Mouse (Mus musculus) large intestine, adult 2 months (tissue): Measurements from ENCODE around the gene C1galt1. TPM values are rescaled to one million over a fixed set of nuclear protein-coding genes. Genes with fewer than 3 reads are reported as not detected.

ENCODE experiments used
- DNase-seq: peaks from one replicate; pipeline ENCODE4 v3.0.0-alpha.2; 2012; ENCODE audit warnings: low read depth, low spot score
- WGBS: fragments of 180-500 bp; shearing (Covaris S2); methylation state at CpG from one replicate; pipeline ENCODE4 v1.1.7; 2018; 5-methylcytosine and 5-hydroxymethylcytosine counted together
- polyA plus RNA-seq: library from polyadenylated mRNA; depleted of rRNA; stranded (reverse); fragments of >200 nt; gene quantifications from 2 replicates; pipeline ENCODE4 v1.2.3, GENCODE M21; 2012; rRNA removed

C1galt1 gene
- polyA plus RNA-seq, result 6.6 and 7.5 TPM in 2 replicates

DNA sequence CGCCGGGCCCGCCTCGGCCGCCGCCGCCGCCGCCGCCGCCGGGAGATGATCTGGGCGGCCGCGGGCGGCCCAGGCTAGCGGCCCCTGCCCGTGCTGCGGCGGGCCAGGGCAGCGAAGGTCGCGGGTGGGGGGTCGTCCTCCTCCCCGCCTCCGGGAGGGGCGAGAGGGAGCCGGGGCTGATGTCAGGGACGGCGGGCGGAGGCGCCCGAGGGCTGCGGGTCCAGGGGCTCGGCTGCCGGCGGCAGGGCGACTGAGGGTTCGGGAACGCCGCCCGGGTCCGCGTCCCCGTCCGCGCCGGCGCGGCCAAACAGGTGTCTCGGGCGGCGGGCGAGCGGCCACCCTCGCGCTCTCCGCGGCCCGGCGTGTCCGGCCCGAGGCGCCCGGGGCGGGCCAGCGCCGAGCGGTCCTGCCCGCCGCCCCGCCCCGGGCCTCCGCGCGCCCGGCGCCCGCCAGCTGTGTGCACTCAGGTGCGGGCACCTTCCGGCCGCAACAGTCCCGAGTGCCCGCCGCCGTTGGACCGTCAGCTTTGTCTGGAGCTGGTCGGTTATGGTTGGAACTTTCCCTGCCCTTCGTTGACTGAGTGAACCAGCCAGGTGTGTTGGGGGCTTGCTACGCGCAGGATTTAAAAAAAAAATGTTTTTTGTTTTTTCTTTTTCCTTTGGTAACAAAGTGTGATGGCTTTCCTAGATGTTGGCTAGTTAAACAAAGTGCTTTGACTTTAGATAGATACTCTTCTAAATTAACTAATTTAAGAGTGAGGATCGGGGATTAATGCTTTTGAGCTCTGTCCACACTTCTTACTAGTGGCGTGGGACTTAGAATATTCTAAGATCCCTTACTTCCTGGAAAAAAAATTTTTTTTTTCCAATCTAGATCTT is at the start of gene C1galt1:
TSS of gene C1galt1 (plus strand) at position 41 of the 878 bp plus-strand sequence.
- under 1% methylated on average over 79 of the region's 93 CpGs for WGBS
- DNase-seq, result no peak

DNA sequence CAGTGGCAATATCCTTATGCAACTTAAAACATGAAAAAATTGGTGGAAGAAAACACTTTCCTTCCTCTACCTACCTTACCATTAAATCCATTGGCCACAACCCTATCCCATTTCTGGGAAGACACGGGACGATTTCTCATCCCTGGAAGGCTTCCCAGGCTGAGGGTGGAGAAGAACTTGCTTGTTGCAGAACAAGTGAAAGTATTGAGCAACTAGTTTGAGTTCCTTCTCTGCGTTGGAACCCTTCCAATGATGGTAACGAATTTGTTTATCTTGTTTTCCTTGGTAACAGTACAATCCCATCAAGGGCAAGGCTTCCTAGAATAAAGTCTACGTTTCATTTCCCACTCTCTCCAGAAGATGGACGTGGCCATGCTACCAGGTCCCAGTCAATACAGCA is 44.7 kb upstream of the C1galt1 start:
- DNase-seq, result no peak
- WGBS, result 20% methylated on average over 6 of the region's 6 CpGs

DNA sequence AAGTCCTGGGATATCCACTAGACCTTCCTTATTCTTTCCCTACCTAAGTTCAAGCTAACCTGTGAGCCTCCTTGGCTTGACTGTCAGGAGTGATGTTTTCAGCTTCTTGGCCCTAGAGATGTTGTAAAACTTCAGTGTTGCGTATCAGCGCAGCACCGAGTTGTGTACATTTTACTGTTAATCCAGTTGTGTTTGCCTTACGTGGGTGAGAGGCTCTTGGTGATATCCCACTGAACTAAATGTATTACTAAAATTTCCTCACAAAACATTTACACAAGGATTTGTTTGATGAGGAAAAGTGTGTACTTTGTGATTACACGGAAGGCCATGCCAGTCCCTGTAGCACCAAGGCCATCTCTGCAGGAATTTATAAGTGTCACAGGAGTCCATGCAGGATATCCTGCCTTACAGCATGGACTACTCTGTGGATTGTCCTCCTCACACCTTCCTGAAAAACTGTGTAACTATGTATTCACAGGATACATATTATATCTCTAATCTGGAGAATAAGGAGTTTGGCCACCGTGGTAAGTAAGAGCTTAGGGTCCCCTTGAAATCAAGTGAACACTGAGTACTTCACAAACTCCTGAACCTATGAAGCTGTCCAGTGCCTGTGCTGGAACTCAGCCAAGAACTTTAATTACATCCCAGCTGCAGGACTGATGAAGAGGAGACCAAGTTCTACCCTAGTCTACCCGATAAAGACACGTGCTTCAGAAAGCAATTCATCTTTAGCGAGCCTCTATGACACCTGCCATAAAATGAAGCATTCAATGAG is 40.7 kb upstream of the C1galt1 start:
- no peak for DNase-seq
- 28% methylated on average over 9 of the region's 9 CpGs for WGBS

DNA sequence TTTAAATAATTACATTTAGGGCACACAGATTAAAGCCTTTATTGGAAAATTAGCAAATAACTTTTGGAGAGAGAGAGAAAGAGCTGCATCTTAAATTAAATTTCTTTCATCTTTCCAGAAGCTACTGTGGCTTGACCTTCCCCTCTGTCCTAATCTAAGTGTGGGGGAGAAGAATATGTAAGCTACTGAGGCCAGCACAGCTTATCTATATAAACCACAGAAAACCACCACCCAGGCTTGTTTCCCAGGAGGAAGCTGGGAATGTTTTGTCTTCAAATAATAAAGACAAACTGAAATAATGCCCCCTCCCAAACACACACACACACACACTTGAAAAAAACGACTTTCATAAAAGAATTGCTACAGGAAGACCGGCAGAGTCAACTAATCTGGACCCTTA is 30.5 kb upstream of the C1galt1 start:
- no peak for DNase-seq
- 23% methylated on average over 2 of the region's 2 CpGs for WGBS

DNA sequence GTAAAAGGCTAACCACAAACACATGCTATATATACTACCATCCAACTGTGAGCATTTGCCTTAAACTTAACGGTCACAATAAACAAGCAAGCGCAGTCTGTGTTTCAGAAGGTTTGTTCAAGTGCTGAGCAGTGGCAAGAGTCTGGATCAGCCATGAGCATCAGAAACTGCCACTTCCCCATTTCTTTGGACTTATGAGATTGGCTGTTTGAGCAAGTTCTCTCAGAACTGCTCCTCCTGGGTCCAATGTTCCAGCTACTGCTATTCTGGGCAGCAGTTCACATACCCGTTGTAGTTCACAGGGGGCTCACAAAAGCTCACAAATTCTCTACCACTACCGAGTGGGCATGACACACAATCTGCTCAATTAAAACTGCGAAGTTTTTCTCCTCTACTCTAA is 28.4 kb upstream of the C1galt1 start:
- DNase-seq, result no peak
- WGBS, result 82% methylated on average over 5 of the region's 5 CpGs

DNA sequence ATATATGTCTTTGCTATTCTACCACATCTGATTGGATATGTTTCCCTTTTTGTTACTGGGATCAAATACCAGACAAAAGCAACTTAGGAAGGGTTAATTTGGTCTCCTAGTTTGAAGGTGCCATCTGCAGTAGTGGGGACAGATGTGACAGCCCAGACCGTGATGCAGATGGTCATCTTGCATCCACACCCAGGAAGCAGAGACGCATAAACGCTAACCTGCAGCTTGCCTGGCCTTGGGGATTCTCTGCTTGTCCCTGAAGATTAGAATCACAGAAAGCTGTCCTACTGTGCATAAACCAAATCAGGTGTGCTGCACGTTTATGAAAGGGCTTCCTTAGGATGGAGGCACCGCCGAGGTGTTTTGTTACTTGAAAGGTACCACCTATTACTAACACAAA is 22.0 kb upstream of the C1galt1 start:
- WGBS, result 74% methylated on average over 6 of the region's 6 CpGs
- no peak for DNase-seq

DNA sequence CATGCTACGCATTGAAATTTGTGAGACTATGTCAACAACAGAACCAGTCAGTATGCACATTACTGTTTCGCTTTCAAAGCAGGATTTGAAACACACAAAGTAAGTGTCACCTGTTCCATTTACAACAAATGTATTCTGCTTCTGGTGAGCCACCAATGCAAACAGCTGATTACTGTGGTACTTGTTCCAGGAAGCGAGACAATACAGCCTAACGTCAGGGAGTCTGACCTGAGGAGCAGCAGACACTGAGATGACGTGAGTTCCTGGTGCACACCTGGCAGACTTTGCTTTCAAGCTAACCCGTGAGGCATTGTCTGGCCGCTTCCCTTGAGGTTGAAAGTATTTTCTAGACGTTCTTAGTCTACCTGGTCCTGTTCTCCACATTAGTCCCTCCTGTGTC is 13.8 kb upstream of the C1galt1 start:
- no peak for DNase-seq
- 34% methylated on average over 8 of the region's 8 CpGs for WGBS

DNA sequence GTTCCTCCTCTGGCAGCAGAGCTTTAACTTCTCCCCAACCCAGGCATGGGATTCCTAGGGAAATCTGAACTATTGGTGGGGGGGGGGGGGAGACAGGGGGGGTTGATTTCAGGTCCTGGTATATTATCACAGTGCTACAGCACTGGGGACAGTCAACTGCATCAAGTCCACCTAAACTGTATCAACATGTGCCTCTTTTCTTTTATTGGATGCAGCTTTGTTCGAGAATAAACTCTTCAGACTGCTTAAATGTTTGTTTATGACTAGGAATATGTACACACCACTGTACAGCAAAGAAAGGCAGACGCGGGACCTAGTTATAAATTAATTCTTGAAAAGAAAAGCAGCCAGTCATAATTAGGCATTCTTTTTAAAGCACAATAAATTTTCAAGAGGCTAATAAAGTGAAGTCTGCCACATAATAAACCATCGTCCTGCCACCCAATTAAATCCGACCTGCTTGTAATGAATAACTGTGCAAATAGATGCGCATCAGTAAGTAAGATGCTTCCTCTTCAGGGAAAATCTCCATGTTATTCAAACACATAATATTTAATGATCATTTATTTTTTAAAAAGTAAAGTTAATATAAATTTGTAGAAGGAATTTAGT is 12.0 kb upstream of the C1galt1 start:
- DNase-seq, result no peak
- WGBS, result 25% methylated on average over 6 of the region's 6 CpGs

DNA sequence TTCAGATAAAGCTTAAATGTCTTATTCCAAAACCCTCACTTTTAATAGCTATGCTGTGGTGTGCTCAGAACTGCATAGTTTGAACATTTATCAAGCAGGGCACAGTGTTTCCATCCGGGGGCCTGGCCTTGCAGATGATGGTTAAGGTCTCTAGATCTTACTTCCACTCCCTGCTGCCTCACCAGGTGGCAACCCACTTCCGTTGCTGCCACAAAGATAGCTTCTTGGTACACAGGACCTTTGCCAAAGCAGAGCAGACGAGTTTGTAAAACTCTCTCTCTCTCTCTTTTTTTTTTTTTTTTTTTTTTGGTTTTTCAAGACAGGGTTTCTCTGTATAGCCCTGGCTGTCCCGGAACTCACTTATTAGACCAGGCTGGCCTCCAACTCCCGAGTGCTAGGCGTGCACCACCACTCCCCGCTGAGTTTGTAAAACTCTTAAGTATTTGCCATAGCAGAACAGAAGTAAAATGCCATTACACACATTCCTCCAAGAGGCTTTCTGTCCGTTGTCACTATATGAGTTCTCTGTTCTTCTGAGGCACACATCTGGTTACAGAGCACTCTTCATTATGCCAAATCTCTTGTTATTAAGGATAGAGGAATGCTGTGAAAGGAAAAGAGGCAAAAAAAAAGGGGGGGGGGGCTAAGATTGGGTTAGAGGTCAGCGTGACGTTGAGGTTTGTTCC is 773 bp upstream of the C1galt1 start:
- no peak for DNase-seq
- WGBS, result 41% methylated on average over 10 of the region's 10 CpGs

DNA sequence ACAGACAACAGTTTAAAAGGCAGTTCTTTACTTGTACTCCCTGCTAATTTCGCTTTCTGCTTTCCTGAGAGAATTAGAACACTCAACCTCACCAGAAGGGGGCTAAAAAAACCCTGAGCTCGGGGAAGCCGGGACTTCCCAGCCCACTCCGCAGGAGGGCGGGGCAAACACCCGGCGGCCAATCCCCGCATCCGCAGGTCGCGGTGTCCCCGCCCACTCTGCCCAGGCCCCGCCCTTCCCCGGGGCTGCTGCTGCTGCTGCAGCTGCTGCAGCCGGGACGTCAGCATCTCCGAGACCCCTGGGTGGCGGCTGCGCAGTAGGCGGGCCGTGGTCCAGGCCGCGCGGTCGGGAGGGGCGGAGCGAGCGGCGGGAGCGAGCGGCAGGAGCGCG is 235 bp upstream of the C1galt1 start:
- WGBS, result 1% methylated on average over 33 of the region's 33 CpGs
- DNase-seq, result peak; percentile 63

DNA sequence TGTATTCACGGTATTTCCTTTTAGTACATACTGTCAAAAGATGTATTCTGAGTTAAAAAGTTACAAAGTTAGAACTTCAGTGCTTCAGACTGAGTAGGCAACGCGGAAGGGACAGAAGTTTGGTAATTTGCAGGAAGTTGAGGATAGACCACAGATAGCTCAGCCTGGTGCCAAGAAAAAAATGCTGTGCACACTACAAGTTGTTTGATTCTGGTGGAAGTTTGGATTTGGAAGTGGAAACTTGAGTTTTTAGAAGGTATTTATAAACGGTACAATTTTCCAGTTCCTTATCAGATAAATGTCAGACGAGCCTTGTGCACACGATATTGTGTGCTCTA is 1.0 kb downstream of the C1galt1 start:
- 3% methylated on average over 6 of the region's 6 CpGs for WGBS
- no peak for DNase-seq

DNA sequence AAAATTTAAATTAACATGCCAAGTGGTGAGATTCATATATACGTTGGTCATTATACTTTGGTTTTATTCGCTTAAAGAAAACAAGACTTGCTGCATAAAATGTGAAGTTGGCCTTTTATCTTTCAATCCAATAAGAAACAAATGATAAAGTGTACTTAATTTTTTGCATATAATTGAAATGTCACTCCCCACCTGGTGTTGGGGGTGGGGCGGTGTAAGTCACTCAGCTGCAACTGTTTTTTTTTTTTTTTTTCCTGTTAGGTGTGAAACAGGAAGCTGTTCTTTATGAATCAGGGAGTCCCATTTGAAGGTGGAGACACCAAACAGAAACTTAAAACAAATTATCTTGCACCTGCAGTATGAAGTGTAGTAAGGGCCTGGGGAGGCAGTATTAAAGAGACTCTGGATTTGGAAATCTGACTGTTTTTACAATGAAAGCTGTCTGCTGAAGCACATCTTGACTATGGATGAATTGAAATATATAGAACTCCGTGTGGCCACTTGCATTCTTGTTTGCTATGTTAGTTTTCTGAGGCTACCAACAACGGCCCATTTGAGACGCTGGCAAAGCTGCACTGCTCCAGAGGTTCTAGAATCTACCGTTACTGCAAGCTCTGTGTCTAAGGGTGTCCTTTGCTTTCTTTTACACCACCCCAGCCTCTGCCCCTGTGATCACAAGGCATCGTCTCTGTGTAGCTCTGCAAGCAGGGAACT is 2.2 kb downstream of the C1galt1 start:
- WGBS, result 31% methylated on average over 8 of the region's 8 CpGs
- DNase-seq, result no peak

DNA sequence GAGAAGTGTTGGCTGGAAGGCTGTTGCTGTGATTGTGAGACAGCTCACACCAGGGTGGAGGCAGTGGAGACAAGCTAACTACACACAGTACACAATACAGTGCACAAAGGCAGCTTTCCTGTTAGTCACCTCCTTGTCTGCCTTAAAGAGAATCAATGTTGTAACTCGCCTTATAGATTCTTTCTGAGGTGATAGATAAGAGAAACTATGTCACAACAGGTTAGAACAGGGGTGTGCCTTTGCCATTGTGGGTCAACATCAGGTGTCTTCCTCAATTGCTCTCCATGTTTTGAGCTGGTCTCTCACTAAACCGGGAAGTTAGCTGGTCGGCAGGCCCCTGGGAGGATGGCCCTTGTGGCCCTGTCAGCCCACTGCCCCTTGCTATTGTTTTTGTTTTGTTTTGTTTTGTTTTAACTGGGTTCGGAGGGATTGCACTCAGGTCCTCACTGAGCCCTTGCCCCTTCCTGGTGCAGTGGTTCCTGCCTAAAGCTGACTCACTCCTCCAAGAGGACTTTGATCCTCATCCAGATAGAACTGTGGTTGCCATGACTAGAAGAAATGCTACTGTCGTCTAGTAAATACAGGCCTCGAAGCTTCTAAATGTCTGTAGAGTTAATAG is 3.4 kb downstream of the C1galt1 start:
- DNase-seq, result peak; percentile 62
- 13% methylated on average over 6 of the region's 6 CpGs for WGBS

DNA sequence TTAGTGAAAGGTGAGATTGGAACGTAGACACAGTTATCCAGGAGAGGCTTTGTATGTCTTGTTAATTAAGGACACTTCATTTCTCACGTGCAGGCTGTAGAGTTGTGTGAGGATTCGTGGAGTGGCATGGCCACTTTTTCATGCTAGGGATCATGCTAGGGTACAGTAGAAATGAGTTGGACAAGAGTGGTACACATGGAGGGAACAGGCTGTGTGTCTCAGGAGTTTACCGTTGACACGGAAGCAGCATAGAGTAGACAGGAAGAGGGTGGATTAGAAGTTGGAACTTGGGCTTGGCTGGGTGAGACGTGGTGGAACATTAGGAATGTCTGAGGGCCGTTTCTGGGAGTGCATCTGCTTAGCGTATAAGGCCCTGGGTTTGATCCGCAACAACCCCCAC is 4.1 kb downstream of the C1galt1 start:
- 64% methylated on average over 9 of the region's 9 CpGs for WGBS
- DNase-seq, result no peak

DNA sequence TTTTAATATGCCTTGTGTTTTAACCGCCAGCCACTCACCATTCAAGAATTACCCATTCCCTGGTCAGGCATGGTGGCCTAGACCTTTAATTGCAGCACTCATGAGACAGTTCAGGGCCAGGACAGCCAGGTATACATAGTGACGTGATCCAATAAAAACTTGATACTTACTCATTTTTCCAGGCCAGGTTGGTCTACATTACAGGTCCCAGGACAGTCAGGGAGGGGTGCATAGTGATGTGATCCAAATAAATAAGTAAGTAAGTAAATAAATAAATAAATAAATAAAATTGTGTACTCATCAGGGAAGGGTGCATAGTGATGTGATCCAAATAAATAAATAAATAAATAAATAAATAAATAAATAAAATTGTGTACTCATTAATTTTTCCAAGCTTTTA is 6.4 kb downstream of the C1galt1 start:
- WGBS, result 71% methylated on average over 2 of the region's 2 CpGs

DNA sequence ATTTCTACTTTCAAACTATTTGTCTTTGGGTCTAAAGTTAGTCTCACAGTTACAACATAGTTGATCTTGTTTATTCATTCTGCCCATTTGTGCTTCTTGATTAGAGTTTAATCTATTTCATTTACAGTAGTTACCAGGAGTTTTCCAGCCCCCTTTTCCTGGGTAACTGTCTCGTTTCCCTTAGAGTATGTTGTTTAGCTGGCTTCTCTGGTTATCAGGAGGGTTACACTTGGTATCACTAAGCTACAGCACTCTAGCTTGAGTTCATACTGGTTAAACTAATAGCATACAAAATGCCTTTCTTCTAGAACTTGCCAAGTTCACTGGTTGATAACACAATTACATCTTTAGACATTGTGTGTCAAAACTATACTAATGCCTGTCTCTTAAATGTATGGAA is 8.3 kb downstream of the C1galt1 start:
- WGBS, result 53% methylated on average over 1 of the region's 1 CpGs
- DNase-seq, result no peak

More for the DNA sequence above, 6.4 kb downstream of the C1galt1 start:
- no peak for DNase-seq

DNA sequence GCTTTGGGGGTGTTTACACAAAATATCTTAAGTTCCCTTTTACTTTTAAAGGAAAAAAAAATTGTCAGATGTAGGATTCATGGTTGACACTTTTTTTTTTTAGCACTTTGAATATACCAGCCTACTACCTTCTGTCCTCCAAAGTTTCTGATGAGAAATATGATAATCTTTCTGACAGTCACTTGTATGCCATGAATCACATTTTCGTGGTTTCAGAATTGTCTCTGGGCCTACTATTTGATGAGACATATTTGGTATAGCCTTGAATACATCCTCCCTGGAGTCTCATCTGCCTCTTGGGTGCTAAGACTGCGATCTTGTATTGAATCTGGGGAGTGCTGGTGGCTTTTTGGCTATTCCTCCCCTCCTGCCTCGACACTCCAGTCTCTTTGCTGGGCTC is 8.8 kb downstream of the C1galt1 start:
- no peak for DNase-seq
- WGBS, result 83% methylated on average over 3 of the region's 3 CpGs

DNA sequence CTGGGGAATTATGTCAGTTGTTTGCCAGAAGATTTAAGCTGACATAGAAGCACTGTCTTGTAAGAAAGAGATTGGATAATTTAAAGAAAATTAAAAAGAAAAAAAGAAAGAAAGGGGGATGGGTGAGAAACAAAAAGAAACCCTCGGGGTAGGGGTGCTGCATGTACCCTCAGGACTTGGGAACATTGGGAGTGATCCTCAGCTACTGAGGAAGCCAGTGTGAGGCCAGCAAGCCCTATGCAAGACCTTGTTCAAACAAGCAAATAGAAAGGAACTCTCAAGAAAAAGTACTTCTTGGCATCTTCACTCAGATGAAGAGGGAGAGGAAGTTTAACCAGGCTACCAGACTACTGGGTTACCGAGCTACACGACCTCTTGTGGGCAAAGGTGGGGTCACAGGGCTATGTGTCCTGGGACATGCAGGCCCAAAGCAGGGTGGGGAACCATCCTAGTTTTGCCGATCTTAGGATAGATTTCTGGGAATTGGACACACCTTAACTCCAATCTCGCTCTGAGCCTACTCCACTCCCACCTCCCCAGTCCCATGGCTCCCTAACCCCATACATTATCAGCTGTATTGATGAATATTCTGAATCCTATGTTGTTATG is 12.1 kb downstream of the C1galt1 start:
- no peak for DNase-seq
- 39% methylated on average over 5 of the region's 5 CpGs for WGBS
